Mouse (Mus musculus): ENCODE measurements at regions not wholly inside any gene's neighbourhood (a gene's known extent, or its start where the extent isn't known, plus 50 kb on each side); places are given as distances from the start of the nearest gene placed in this dataset.

- no peaks in the 10 kb centered on the region for H3K36me3 ChIP-seq (ENCODE audit: insufficient read depth, low read length)
- no peaks in the 10 kb centered on the region for H3K9me3 ChIP-seq (ENCODE audit: low read length)
- no peaks in the 10 kb centered on the region for H3K4me1 ChIP-seq (replicated peaks; ENCODE audit: low read depth, low read length)
- no peaks in the 10 kb centered on the region for H3K27me3 ChIP-seq (ENCODE audit: insufficient read depth, low read length)
- TF ChIP-seq POU5F1 (IDR thresholded peaks at IDR 0.05; ENCODE audit: borderline replicate concordance, low read length) (no peak), CTCF (conservative IDR thresholded peaks at IDR 0.05; ENCODE audit: low read length) (no peak), NANOG (IDR thresholded peaks at IDR 0.05; ENCODE audit: borderline replicate concordance, low read length) (no peak)
- H3K4me3 ChIP-seq (replicated peaks; ENCODE audit: low read length), result no peak overlapping the region
Observed at GRCm38 (mm10) chr2:123349625-123350346, 584.7 kb downstream of the Sqor start.

GRCm38 (mm10) chr2:123364204-123364603 lies 599.2 kb downstream of the Sqor start:
- H3K4me3 ChIP-seq (replicated peaks; ENCODE audit: low read length), result no peak overlapping the region
- no peaks in the 10 kb centered on the region for H3K4me1 ChIP-seq (replicated peaks; ENCODE audit: low read depth, low read length)
- no peak for TF ChIP-seq POU5F1 (IDR thresholded peaks at IDR 0.05; ENCODE audit: borderline replicate concordance, low read length)
- TF ChIP-seq CTCF (conservative IDR thresholded peaks at IDR 0.05; ENCODE audit: low read length), result no peak
- no peak for TF ChIP-seq NANOG (IDR thresholded peaks at IDR 0.05; ENCODE audit: borderline replicate concordance, low read length)
- H3K9me3 ChIP-seq (ENCODE audit: low read length), result no peaks in the 10 kb centered on the region
- H3K36me3 ChIP-seq (ENCODE audit: insufficient read depth, low read length), result no peaks in the 10 kb centered on the region
- no peaks in the 10 kb centered on the region for H3K27me3 ChIP-seq (ENCODE audit: insufficient read depth, low read length)

GRCm38 (mm10) chr2:123366571-123366970 lies 601.5 kb downstream of the Sqor start:
- H3K4me3 ChIP-seq (replicated peaks; ENCODE audit: low read length), result no peak overlapping the region
- H3K36me3 ChIP-seq (ENCODE audit: insufficient read depth, low read length), result no peaks in the 10 kb centered on the region
- H3K27me3 ChIP-seq (ENCODE audit: insufficient read depth, low read length), result no peaks in the 10 kb centered on the region
- no peaks in the 10 kb centered on the region for H3K4me1 ChIP-seq (replicated peaks; ENCODE audit: low read depth, low read length)
- TF ChIP-seq POU5F1 (IDR thresholded peaks at IDR 0.05; ENCODE audit: borderline replicate concordance, low read length) (no peak), NANOG (IDR thresholded peaks at IDR 0.05; ENCODE audit: borderline replicate concordance, low read length) (no peak), CTCF (conservative IDR thresholded peaks at IDR 0.05; ENCODE audit: low read length) (no peak)
- no peaks in the 10 kb centered on the region for H3K9me3 ChIP-seq (ENCODE audit: low read length)

- no peaks in the 10 kb centered on the region for H3K27me3 ChIP-seq (ENCODE audit: insufficient read depth, low read length)
- H3K4me3 ChIP-seq (replicated peaks; ENCODE audit: low read length), result no peak overlapping the region
- peaks cover 33% of the 10 kb centered on the region for H3K4me1 ChIP-seq (replicated peaks; ENCODE audit: low read depth, low read length)
- no peak for TF ChIP-seq POU5F1 (IDR thresholded peaks at IDR 0.05; ENCODE audit: borderline replicate concordance, low read length)
- peak; percentile 74; the same call in 1 of the 2 replicates for TF ChIP-seq NANOG (IDR thresholded peaks at IDR 0.05; ENCODE audit: borderline replicate concordance, low read length)
- peaks cover 29% of the 10 kb centered on the region for H3K9me3 ChIP-seq (ENCODE audit: low read length)
- H3K36me3 ChIP-seq (ENCODE audit: insufficient read depth, low read length), result no peaks in the 10 kb centered on the region
Observed at GRCm38 (mm10) chr2:123385622-123386418, 620.8 kb downstream of the Sqor start.

- peaks cover 29% of the 10 kb centered on the region for H3K9me3 ChIP-seq (ENCODE audit: low read length)
- H3K4me3 ChIP-seq (replicated peaks; ENCODE audit: low read length), result no peak overlapping the region
- TF ChIP-seq NANOG (IDR thresholded peaks at IDR 0.05; ENCODE audit: borderline replicate concordance, low read length) (no peak), CTCF (conservative IDR thresholded peaks at IDR 0.05; ENCODE audit: low read length) (no peak), POU5F1 (IDR thresholded peaks at IDR 0.05; ENCODE audit: borderline replicate concordance, low read length) (no peak)
- peaks cover 33% of the 10 kb centered on the region for H3K4me1 ChIP-seq (replicated peaks; ENCODE audit: low read depth, low read length)
- no peaks in the 10 kb centered on the region for H3K36me3 ChIP-seq (ENCODE audit: insufficient read depth, low read length)
- H3K27me3 ChIP-seq (ENCODE audit: insufficient read depth, low read length), result no peaks in the 10 kb centered on the region
Observed at GRCm38 (mm10) chr2:123386773-123387604, 622.0 kb downstream of the Sqor start.

GRCm38 (mm10) chr2:123390981-123391380 lies 625.9 kb downstream of the Sqor start:
- Histone ChIP-seq H3K27me3 (ENCODE audit: insufficient read depth, low read length) (no peaks in the 10 kb centered on the region), H3K4me1 (replicated peaks; ENCODE audit: low read depth, low read length) (peaks cover 16% of the 10 kb centered on the region), H3K9me3 (ENCODE audit: low read length) (peaks cover 13% of the 10 kb centered on the region), H3K4me3 (replicated peaks; ENCODE audit: low read length) (no peak overlapping the region), H3K36me3 (ENCODE audit: insufficient read depth, low read length) (no peaks in the 10 kb centered on the region)
- TF ChIP-seq NANOG (IDR thresholded peaks at IDR 0.05; ENCODE audit: borderline replicate concordance, low read length), result no peak
- TF ChIP-seq POU5F1 (IDR thresholded peaks at IDR 0.05; ENCODE audit: borderline replicate concordance, low read length), result no peak
- no peak for TF ChIP-seq CTCF (conservative IDR thresholded peaks at IDR 0.05; ENCODE audit: low read length)

- no peaks in the 10 kb centered on the region for H3K36me3 ChIP-seq (ENCODE audit: insufficient read depth, low read length)
- H3K27me3 ChIP-seq (ENCODE audit: insufficient read depth, low read length), result no peaks in the 10 kb centered on the region
- TF ChIP-seq CTCF (conservative IDR thresholded peaks at IDR 0.05; ENCODE audit: low read length) (no peak), NANOG (IDR thresholded peaks at IDR 0.05; ENCODE audit: borderline replicate concordance, low read length) (no peak), POU5F1 (IDR thresholded peaks at IDR 0.05; ENCODE audit: borderline replicate concordance, low read length) (no peak)
- no peaks in the 10 kb centered on the region for H3K9me3 ChIP-seq (ENCODE audit: low read length)
- H3K4me1 ChIP-seq (replicated peaks; ENCODE audit: low read depth, low read length), result peaks cover 4% of the 10 kb centered on the region; the same call in 1 of the 2 replicates
- no peak overlapping the region for H3K4me3 ChIP-seq (replicated peaks; ENCODE audit: low read length)
Observed at GRCm38 (mm10) chr2:123394296-123394695, 629.3 kb downstream of the Sqor start.

- Histone ChIP-seq H3K27me3 (ENCODE audit: insufficient read depth, low read length) (no peaks in the 10 kb centered on the region), H3K9me3 (ENCODE audit: low read length) (no peaks in the 10 kb centered on the region), H3K4me3 (replicated peaks; ENCODE audit: low read length) (no peak overlapping the region), H3K4me1 (replicated peaks; ENCODE audit: low read depth, low read length) (peaks cover 4% of the 10 kb centered on the region; the same call in 1 of the 2 replicates), H3K36me3 (ENCODE audit: insufficient read depth, low read length) (no peaks in the 10 kb centered on the region)
- no peak for TF ChIP-seq CTCF (conservative IDR thresholded peaks at IDR 0.05; ENCODE audit: low read length)
- TF ChIP-seq POU5F1 (IDR thresholded peaks at IDR 0.05; ENCODE audit: borderline replicate concordance, low read length), result no peak
- TF ChIP-seq NANOG (IDR thresholded peaks at IDR 0.05; ENCODE audit: borderline replicate concordance, low read length), result no peak
Observed at GRCm38 (mm10) chr2:123397551-123397950, 632.5 kb downstream of the Sqor start.

All from E14TG2a.4 (cell line).